Mouse (Mus musculus): ENCODE data around the gene Eno3.

- TF ChIP-seq POLR2A (IDR thresholded peaks at IDR 0.05; ENCODE audit: control insufficient read depth, extremely low read depth, insufficient read depth, low read length, poor library complexity) (no peak), CTCF (IDR thresholded peaks at IDR 0.05; ENCODE audit: borderline replicate concordance, control insufficient read depth, extremely low read depth, insufficient read depth, low read length, poor library complexity) (no peak)
These were observed 18.2 kb upstream of the Eno3 start, which contains the start of gene Gp1ba for GRCm38 (mm10) chr11:70638714-70639278.

All from thymus, adult 2 months (tissue).